Mouse (Mus musculus) adrenal gland, adult 2 months (tissue): ENCODE data around the gene Matn4. TPM values are rescaled to one million over a fixed set of nuclear protein-coding genes. Genes with fewer than 3 reads are reported as not detected.

Source experiments
- DNase-seq: peaks from one replicate; pipeline ENCODE4 v3.0.0; 2021
- polyA plus RNA-seq: library from polyadenylated mRNA; depleted of rRNA; stranded (reverse); fragments of >200 nt; gene quantifications from 2 replicates; pipeline ENCODE4 v1.2.3, GENCODE M21; 2012
- total RNA-seq, 2 experiments: library from RNA; stranded (reverse); gene quantifications; 2 replicates each; pipeline ENCODE4 v1.2.3; 2021

The Matn4 gene
- total and polyA plus RNA-seq, 3 experiments: 0.17 to 1.8 (median 1.0) TPM

GRCm38 (mm10) chr2:164414581-164414980 lies 9.6 kb upstream of the Matn4 start:
- DNase-seq: no peak

GRCm38 (mm10) chr2:164414167-164414566 lies 9.2 kb upstream of the Matn4 start:
- no peak for DNase-seq

- peak; percentile 70 for DNase-seq
Observed at GRCm38 (mm10) chr2:164407708-164408107, 2.7 kb upstream of the Matn4 start.

- no peak for DNase-seq
Observed at GRCm38 (mm10) chr2:164405519-164405918, 559 bp upstream of the Matn4 start.

GRCm38 (mm10) chr2:164404082-164404990 lies 624 bp downstream of the Matn4 start:
- DNase-seq: peak; percentile 58

GRCm38 (mm10) chr2:164403396-164404081 lies 1.4 kb downstream of the Matn4 start:
- DNase-seq: no peak

- peak; percentile 79 for DNase-seq
Observed at GRCm38 (mm10) chr2:164402906-164403305, 2.1 kb downstream of the Matn4 start, which contains the start of gene Rbpjl. TSS of gene Rbpjl (plus strand) at chr2:164403141.

- no peak for DNase-seq
Observed at GRCm38 (mm10) chr2:164396911-164397310, 8.0 kb downstream of the Matn4 start.

- no peak for DNase-seq
Observed at GRCm38 (mm10) chr2:164396076-164396475, 8.9 kb downstream of the Matn4 start.

GRCm38 (mm10) chr2:164393126-164393525 lies 11.8 kb downstream of the Matn4 start:
- no peak for DNase-seq

- DNase-seq: peak; percentile 83
Observed at GRCm38 (mm10) chr2:164389499-164389898, 15.5 kb downstream of the Matn4 start.

GRCm38 (mm10) chr2:164389020-164389419 lies 15.9 kb downstream of the Matn4 start, which contains the start of gene Slpi:
TSS of gene Slpi (minus strand) at chr2:164389095.
- no peak for DNase-seq

- no peak for DNase-seq
Observed at GRCm38 (mm10) chr2:164386953-164387352, 18.0 kb downstream of the Matn4 start.

- no peak for DNase-seq
Observed at GRCm38 (mm10) chr2:164385927-164386763, 18.8 kb downstream of the Matn4 start.

GRCm38 (mm10) chr2:164383656-164384399 lies 21.1 kb downstream of the Matn4 start:
- DNase-seq: peak; percentile 64

GRCm38 (mm10) chr2:164382971-164383370 lies 22.0 kb downstream of the Matn4 start:
- peak; percentile 48 for DNase-seq

- DNase-seq: no peak
Observed at GRCm38 (mm10) chr2:164381726-164382125, 23.2 kb downstream of the Matn4 start.

GRCm38 (mm10) chr2:164377478-164378426 lies 27.2 kb downstream of the Matn4 start:
- DNase-seq: no peak

- DNase-seq: no peak
Observed at GRCm38 (mm10) chr2:164373187-164373586, 31.8 kb downstream of the Matn4 start.
